Mouse (Mus musculus) myocyte (in vitro differentiated cells): ENCODE measurements around the gene Capn3. TPM values are rescaled to one million over a fixed set of nuclear protein-coding genes. Genes with fewer than 3 reads are reported as not detected.

Source experiments
- H3K27me3 ChIP-seq: one replicate; pipeline ENCODE4 v1.6.1; 2011; ENCODE audit not compliant: control insufficient read depth, insufficient read depth, insufficient read length
- H3K36me3 ChIP-seq: one replicate; pipeline ENCODE4 v1.6.1; 2011; ENCODE audit not compliant: control insufficient read depth, insufficient read depth
- H3K4me2 ChIP-seq: one replicate; pipeline ENCODE4 v1.6.1; 2011; ENCODE audit warnings: low read depth, control low read depth
- H3K4me3 ChIP-seq: one replicate; pipeline ENCODE4 v1.5.1; 2011; ENCODE audit warnings: mild to moderate bottlenecking, control low read depth, moderate library complexity
- H3K79me2 ChIP-seq: one replicate; pipeline ENCODE4 v1.6.1; 2011; ENCODE audit not compliant: control insufficient read depth, insufficient read depth
- H3ac ChIP-seq: one replicate; pipeline ENCODE4 v1.6.1; 2011; ENCODE audit not compliant: control insufficient read depth, insufficient read length
- CEBPB ChIP-seq: IDR thresholded peaks from 2 replicates; pipeline ENCODE4 v1.6.1; 2011; ENCODE audit warnings: mild to moderate bottlenecking, moderate library complexity; ENCODE audit not compliant: poor library complexity, insufficient read depth, severe bottlenecking
- E2F4 ChIP-seq: IDR thresholded peaks from one replicate; pipeline ENCODE4 v1.6.1; 2011; ENCODE audit warnings: mild to moderate bottlenecking, control low read depth, moderate library complexity; ENCODE audit not compliant: insufficient read depth
- MAX ChIP-seq: IDR thresholded peaks from one replicate; pipeline ENCODE4 v1.6.1; 2011; ENCODE audit warnings: low read depth, mild to moderate bottlenecking, control low read depth
- MYOD1 ChIP-seq, 3 experiments: IDR thresholded peaks; one replicate each; pipeline ENCODE4 v1.6.1; 2011; ENCODE audit warnings: control low read depth in 2 of 3, low read depth in 2 of 3, mild to moderate bottlenecking in 2 of 3, moderate library complexity in 1 of 3; ENCODE audit not compliant: insufficient read length in 2 of 3, control insufficient read depth in 1 of 3
- MYOG ChIP-seq, 3 experiments: IDR thresholded peaks; one replicate each; pipeline ENCODE4 v1.6.1; 2011; ENCODE audit warnings: control low read depth in 2 of 3, low read depth in 2 of 3, mild to moderate bottlenecking in 2 of 3; ENCODE audit not compliant: insufficient read length in 2 of 3, control insufficient read depth in 1 of 3, insufficient read depth in 1 of 3
- POLR2A ChIP-seq: IDR thresholded peaks from one replicate; pipeline ENCODE4 v1.6.1; 2011; ENCODE audit warnings: low read depth, mild to moderate bottlenecking, control low read depth, moderate library complexity; ENCODE audit not compliant: insufficient read length
- POLR2AphosphoS2 ChIP-seq: IDR thresholded peaks from one replicate; pipeline ENCODE4 v1.6.1; 2011; ENCODE audit warnings: low read depth, control low read depth; ENCODE audit not compliant: insufficient read length
- REST ChIP-seq: IDR thresholded peaks from one replicate; pipeline ENCODE4 v1.6.1; 2011; ENCODE audit warnings: mild to moderate bottlenecking, control low read depth, moderate library complexity; ENCODE audit not compliant: insufficient read depth, insufficient read length
- SRF ChIP-seq: IDR thresholded peaks from one replicate; pipeline ENCODE4 v1.6.1; 2011; ENCODE audit warnings: low read depth; ENCODE audit not compliant: control insufficient read depth, insufficient read length
- TCF12 ChIP-seq: IDR thresholded peaks from one replicate; pipeline ENCODE4 v1.6.1; 2011; ENCODE audit warnings: mild to moderate bottlenecking, control low read depth; ENCODE audit not compliant: poor library complexity, insufficient read depth, severe bottlenecking
- TCF3 ChIP-seq: IDR thresholded peaks from one replicate; pipeline ENCODE4 v1.6.1; 2011; ENCODE audit warnings: low read depth, control low read depth; ENCODE audit not compliant: insufficient read length
- USF1 ChIP-seq: IDR thresholded peaks from one replicate; pipeline ENCODE4 v1.6.1; 2011; ENCODE audit warnings: low read depth, mild to moderate bottlenecking, control low read depth, moderate library complexity
- polyA plus RNA-seq: library from polyadenylated mRNA; unstranded; fragments of >200 nt; fragmentation: generic; extraction: Trizol; gene quantifications from one replicate; pipeline ENCODE4 v1.2.1, GENCODE M21; 2012; ENCODE audit warnings: missing spikeins

Gene Capn3
- polyA plus RNA-seq, 1 experiment = 15.9 TPM

- Histone ChIP-seq H3ac (no peak overlapping the region), H3K27me3 (no peaks in the 10 kb centered on the region), H3K36me3 (peaks cover 7% of the 10 kb centered on the region), H3K4me2 (no peak overlapping the region), H3K79me2 (no peaks in the 10 kb centered on the region), H3K4me3 (no peak overlapping the region)
- TF ChIP-seq SRF (no peak), TCF3 (no peak), MAX (no peak), E2F4 (no peak), MYOD1 (IDR thresholded peaks at IDR 0.05; ENCODE audit: control insufficient read depth in 1 of 3, insufficient read length in 2 of 3, low read depth in 2 of 3) (no peak), POLR2AphosphoS2 (no peak), MYOG (IDR thresholded peaks at IDR 0.05; ENCODE audit: control insufficient read depth in 1 of 3, insufficient read depth in 1 of 3, insufficient read length in 2 of 3, low read depth in 2 of 3) (no peak), TCF12 (no peak), REST (no peak), USF1 (no peak), POLR2A (no peak), CEBPB (no peak)
Observed at GRCm38 (mm10) chr2:120503992-120504391, 48.2 kb downstream of the Capn3 start.

GRCm38 (mm10) chr2:120514181-120514580 lies 58.4 kb downstream of the Capn3 start:
- Histone ChIP-seq H3K4me3 (no peak overlapping the region), H3K27me3 (no peaks in the 10 kb centered on the region), H3K4me2 (no peak overlapping the region), H3ac (no peak overlapping the region), H3K79me2 (no peaks in the 10 kb centered on the region), H3K36me3 (peaks cover 72% of the 10 kb centered on the region)
- TF ChIP-seq POLR2AphosphoS2 = no peak
- no peak for TF ChIP-seq REST
- TF ChIP-seq MYOG (IDR thresholded peaks at IDR 0.05; ENCODE audit: control insufficient read depth in 1 of 3, insufficient read depth in 1 of 3, insufficient read length in 2 of 3, low read depth in 2 of 3) = no peak
- no peak for TF ChIP-seq MYOD1 (IDR thresholded peaks at IDR 0.05; ENCODE audit: control insufficient read depth in 1 of 3, insufficient read length in 2 of 3, low read depth in 2 of 3)
- TF ChIP-seq E2F4 = no peak
- no peak for TF ChIP-seq CEBPB
- TF ChIP-seq TCF12 = no peak
- TF ChIP-seq TCF3 = no peak
- TF ChIP-seq SRF = no peak
- no peak for TF ChIP-seq MAX
- no peak for TF ChIP-seq USF1
- no peak for TF ChIP-seq POLR2A

- H3K27me3 ChIP-seq = no peaks in the 10 kb centered on the region
- TF ChIP-seq CEBPB = no peak
- no peak for TF ChIP-seq SRF
- no peak for TF ChIP-seq MYOD1 (IDR thresholded peaks at IDR 0.05; ENCODE audit: control insufficient read depth in 1 of 3, insufficient read length in 2 of 3, low read depth in 2 of 3)
- no peak for TF ChIP-seq USF1
- TF ChIP-seq POLR2AphosphoS2 = no peak
- TF ChIP-seq REST = no peak
- no peak for TF ChIP-seq TCF12
- no peak for TF ChIP-seq MAX
- no peak for TF ChIP-seq POLR2A
- no peak for TF ChIP-seq TCF3
- no peak for TF ChIP-seq E2F4
- no peak for TF ChIP-seq MYOG (IDR thresholded peaks at IDR 0.05; ENCODE audit: control insufficient read depth in 1 of 3, insufficient read depth in 1 of 3, insufficient read length in 2 of 3, low read depth in 2 of 3)
- H3K4me3 ChIP-seq = no peak overlapping the region
- H3K4me2 ChIP-seq = no peak overlapping the region
- H3K36me3 ChIP-seq = peaks cover 69% of the 10 kb centered on the region
- no peaks in the 10 kb centered on the region for H3K79me2 ChIP-seq
- no peak overlapping the region for H3ac ChIP-seq
Observed at GRCm38 (mm10) chr2:120518547-120519210, 62.9 kb downstream of the Capn3 start.

GRCm38 (mm10) chr2:120526771-120527170 lies 71.0 kb downstream of the Capn3 start:
- Histone ChIP-seq H3K4me2 (no peak overlapping the region), H3ac (no peak overlapping the region), H3K4me3 (no peak overlapping the region), H3K79me2 (peaks cover 5% of the 10 kb centered on the region), H3K36me3 (peaks cover 61% of the 10 kb centered on the region), H3K27me3 (no peaks in the 10 kb centered on the region)
- TF ChIP-seq REST (no peak), SRF (no peak), E2F4 (no peak), TCF12 (no peak), MYOD1 (IDR thresholded peaks at IDR 0.05; ENCODE audit: control insufficient read depth in 1 of 3, insufficient read length in 2 of 3, low read depth in 2 of 3) (no peak)

DNA sequence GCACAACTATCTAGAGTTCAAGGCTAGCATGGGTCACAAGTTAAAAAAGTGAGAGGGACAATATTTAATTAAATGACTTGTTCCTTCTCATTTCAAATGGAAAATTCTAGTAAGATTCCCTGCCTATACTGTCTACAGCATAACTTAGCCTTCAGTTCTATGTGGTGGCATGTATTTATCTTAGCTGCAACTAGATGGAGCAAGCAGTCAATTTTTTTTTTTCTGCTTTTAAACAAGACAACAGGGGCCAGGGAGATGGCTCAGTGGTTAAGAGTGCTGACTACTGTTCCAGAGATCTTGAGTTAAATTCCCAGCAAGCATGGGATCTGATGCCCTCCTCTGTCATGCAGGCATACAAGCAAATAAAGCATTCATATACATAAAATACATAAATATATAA lies 73.7 kb downstream of the Capn3 start:
- Histone ChIP-seq H3K79me2 (peaks cover 16% of the 10 kb centered on the region), H3K4me2 (no peak overlapping the region), H3K4me3 (no peak overlapping the region), H3K27me3 (no peaks in the 10 kb centered on the region), H3K36me3 (peaks cover 65% of the 10 kb centered on the region), H3ac (no peak overlapping the region)
- TF ChIP-seq CEBPB (no peak), REST (no peak), POLR2A (no peak), TCF12 (no peak), E2F4 (no peak), USF1 (no peak), MAX (no peak), TCF3 (no peak), MYOD1 (IDR thresholded peaks at IDR 0.05; ENCODE audit: control insufficient read depth in 1 of 3, insufficient read length in 2 of 3, low read depth in 2 of 3) (no peak), POLR2AphosphoS2 (no peak), MYOG (IDR thresholded peaks at IDR 0.05; ENCODE audit: control insufficient read depth in 1 of 3, insufficient read depth in 1 of 3, insufficient read length in 2 of 3, low read depth in 2 of 3) (no peak), SRF (no peak)
